Comparison of ENCODE assay signal across 22 mouse cellular contexts in genomic region chr3:41594097-41594879, GRCm38 (mm10). TPM values are rescaled to one million over a fixed set of nuclear protein-coding genes. Genes with fewer than 3 reads are reported as not detected.
DNase-seq lines count a peak whose midpoint lies in the region; ATAC-seq and TF ChIP-seq lines count a peak whose summit lies in the region.
"Had no signal": no experiment of that assay in that cellular context is flagged by ENCODE, and none has a peak within 500 bp of the region (broad histone marks: within the 10 kb centered on the region; RNA-seq: fewer than 3 reads in every experiment).

No protein-coding gene starts in this region.

- H3K9ac ChIP-seq in kidney, embryonic 15.5 days, result no peak overlapping the region
- no peak overlapping the region for H3K9ac ChIP-seq in liver, embryonic 15.5 days
- no peak overlapping the region for H3K9ac ChIP-seq in liver, embryonic 12.5 days
- H3K9ac ChIP-seq in intestine, embryonic 16.5 days (ENCODE audit: low read depth, low read length), result no peak overlapping the region
- no peak overlapping the region for H3K9ac ChIP-seq in stomach, postnatal 0 days (ENCODE audit: low read length)
- no peak overlapping the region for H3K9ac ChIP-seq in neural tube, embryonic 15.5 days (replicated peaks)
- H3K9ac ChIP-seq: forebrain, embryonic 13.5 days; heart, embryonic 15.5 days; hindbrain, embryonic 15.5 days; lung, embryonic 15.5 days; midbrain, embryonic 13.5 days had no signal

- no peak for TF ChIP-seq EP300 in stomach, postnatal 0 days (optimal IDR thresholded peaks at IDR 0.05)

- no peak for ATAC-seq in kidney, embryonic 15.5 days (replicated peaks; ENCODE audit: low FRiP score)
- ATAC-seq in liver, embryonic 15.5 days (ENCODE audit: insufficient read depth), result peak; percentile 47; the same call in 1 of the 2 replicates
- no peak for ATAC-seq in liver, embryonic 12.5 days
- ATAC-seq in intestine, embryonic 16.5 days, result peak; percentile 82
- peak; percentile 47; the same call in 1 of the 2 replicates for ATAC-seq in stomach, postnatal 0 days (ENCODE audit: low FRiP score, low TSS enrichment)
- no peak for ATAC-seq in neural tube, embryonic 15.5 days (ENCODE audit: low FRiP score)
- ATAC-seq: forebrain, embryonic 13.5 days; midbrain, embryonic 13.5 days had no signal

- H3K4me2 ChIP-seq in kidney, embryonic 15.5 days, result no peak overlapping the region
- H3K4me2 ChIP-seq in liver, embryonic 15.5 days, result no peak overlapping the region
- H3K4me2 ChIP-seq in liver, embryonic 12.5 days, result no peak overlapping the region
- H3K4me2 ChIP-seq in intestine, embryonic 16.5 days (ENCODE audit: low read depth, low read length), result no peak overlapping the region
- H3K4me2 ChIP-seq in stomach, postnatal 0 days (replicated peaks; ENCODE audit: low read depth), result no peak overlapping the region
- H3K4me2 ChIP-seq in neural tube, embryonic 15.5 days, result no peak overlapping the region
- H3K4me2 ChIP-seq: forebrain, embryonic 13.5 days; heart, embryonic 15.5 days; hindbrain, embryonic 15.5 days; lung, embryonic 15.5 days; midbrain, embryonic 13.5 days had no signal

- 55% methylated on average over 9 of the region's 9 CpGs for WGBS in kidney, adult 2 months
- WGBS in kidney, embryonic 15.5 days, result 76% methylated on average over 9 of the region's 9 CpGs
- WGBS in liver, embryonic 15.5 days (ENCODE audit: insufficient replicate concordance), result 75% methylated on average over 9 of the region's 9 CpGs
- WGBS in liver, embryonic 12.5 days (ENCODE audit: insufficient replicate concordance), result 81% methylated on average over 9 of the region's 9 CpGs
- 70% methylated on average over 9 of the region's 9 CpGs for WGBS in intestine, embryonic 16.5 days
- 80% methylated on average over 9 of the region's 9 CpGs for WGBS in stomach, postnatal 0 days
- WGBS in neural tube, embryonic 15.5 days, result 83% methylated on average over 9 of the region's 9 CpGs

- no peaks in the 10 kb centered on the region for H3K27me3 ChIP-seq in kidney, adult 2 months (replicated peaks; ENCODE audit: control insufficient read depth, insufficient read depth, low read length)
- no peaks in the 10 kb centered on the region for H3K27me3 ChIP-seq in kidney, embryonic 15.5 days
- H3K27me3 ChIP-seq in liver, embryonic 15.5 days, result no peaks in the 10 kb centered on the region
- no peaks in the 10 kb centered on the region for H3K27me3 ChIP-seq in liver, embryonic 12.5 days (replicated peaks)
- H3K27me3 ChIP-seq in intestine, embryonic 16.5 days (replicated peaks; ENCODE audit: control insufficient read depth, insufficient read depth, low read length), result no peaks in the 10 kb centered on the region
- H3K27me3 ChIP-seq in stomach, postnatal 0 days (ENCODE audit: control insufficient read depth, insufficient read depth, low read length), result no peaks in the 10 kb centered on the region
- no peaks in the 10 kb centered on the region for H3K27me3 ChIP-seq in neural tube, embryonic 15.5 days (replicated peaks)
- H3K27me3 ChIP-seq: CH12.LX; forebrain, embryonic 13.5 days; heart, embryonic 15.5 days; hindbrain, embryonic 15.5 days; lung, embryonic 15.5 days; megakaryocyte, embryonic 14.5 days; midbrain, embryonic 13.5 days had no signal

- no peak for TF ChIP-seq POLR2A in kidney, adult 2 months (IDR thresholded peaks at IDR 0.05; ENCODE audit: low read depth, low read length)

- H3K4me3 ChIP-seq in kidney, adult 2 months (ENCODE audit: insufficient read depth, low read depth, low read length), result no peak overlapping the region
- no peak overlapping the region for H3K4me3 ChIP-seq in kidney, embryonic 15.5 days (replicated peaks)
- H3K4me3 ChIP-seq in liver, embryonic 15.5 days (replicated peaks), result no peak overlapping the region
- no peak overlapping the region for H3K4me3 ChIP-seq in liver, embryonic 12.5 days
- H3K4me3 ChIP-seq in intestine, embryonic 16.5 days (ENCODE audit: low read length), result no peak overlapping the region
- no peak overlapping the region for H3K4me3 ChIP-seq in stomach, postnatal 0 days (ENCODE audit: low read depth, low read length)
- H3K4me3 ChIP-seq in neural tube, embryonic 15.5 days (replicated peaks), result no peak overlapping the region
- H3K4me3 ChIP-seq: forebrain, embryonic 13.5 days; gastrocnemius, adult 2 months; heart, embryonic 15.5 days; hindbrain, embryonic 15.5 days; lung, embryonic 15.5 days; midbrain, embryonic 13.5 days had no signal

- TF ChIP-seq CTCF in kidney, adult 2 months (conservative IDR thresholded peaks at IDR 0.05; ENCODE audit: insufficient read depth, insufficient read length, low read depth, low read length), result no peak
- TF ChIP-seq CTCF in stomach, postnatal 0 days (IDR thresholded peaks at IDR 0.05; ENCODE audit: low read depth), result no peak

- no peaks in the 10 kb centered on the region; the same call in 1 of the 2 replicates for H3K36me3 ChIP-seq in kidney, adult 2 months (ENCODE audit: control insufficient read depth, insufficient read depth, low read length)
- peaks cover 96% of the 10 kb centered on the region for H3K36me3 ChIP-seq in kidney, embryonic 15.5 days
- peaks cover 93% of the 10 kb centered on the region for H3K36me3 ChIP-seq in liver, embryonic 15.5 days (replicated peaks)
- peaks cover 100% of the 10 kb centered on the region for H3K36me3 ChIP-seq in liver, embryonic 12.5 days
- peaks cover 5% of the 10 kb centered on the region for H3K36me3 ChIP-seq in intestine, embryonic 16.5 days (ENCODE audit: control insufficient read depth, insufficient read depth, low read length)
- peaks cover 6% of the 10 kb centered on the region for H3K36me3 ChIP-seq in stomach, postnatal 0 days (ENCODE audit: control insufficient read depth, insufficient read depth, low read length)
- H3K36me3 ChIP-seq in neural tube, embryonic 15.5 days, result peaks cover 36% of the 10 kb centered on the region
- H3K36me3 ChIP-seq: lung, embryonic 15.5 days had no signal

- H3K9me3 ChIP-seq in kidney, embryonic 15.5 days (replicated peaks), result no peaks in the 10 kb centered on the region
- H3K9me3 ChIP-seq in liver, embryonic 15.5 days (replicated peaks), result no peaks in the 10 kb centered on the region
- H3K9me3 ChIP-seq in liver, embryonic 12.5 days (replicated peaks), result no peaks in the 10 kb centered on the region
- H3K9me3 ChIP-seq in intestine, embryonic 16.5 days (ENCODE audit: control insufficient read depth, low read length), result no peaks in the 10 kb centered on the region
- H3K9me3 ChIP-seq in stomach, postnatal 0 days (ENCODE audit: control insufficient read depth, low read length), result no peaks in the 10 kb centered on the region
- no peaks in the 10 kb centered on the region for H3K9me3 ChIP-seq in neural tube, embryonic 15.5 days (replicated peaks)
- H3K9me3 ChIP-seq: forebrain, embryonic 13.5 days; heart, embryonic 15.5 days; hindbrain, embryonic 15.5 days; lung, embryonic 15.5 days; megakaryocyte, embryonic 14.5 days; midbrain, embryonic 13.5 days had no signal

- peaks cover 25% of the 10 kb centered on the region for H3K4me1 ChIP-seq in kidney, adult 2 months (ENCODE audit: control insufficient read depth, insufficient read depth, low read length)
- peaks cover 3% of the 10 kb centered on the region; the same call in 1 of the 2 replicates for H3K4me1 ChIP-seq in kidney, embryonic 15.5 days
- peaks cover 25% of the 10 kb centered on the region; the same call in 1 of the 2 replicates for H3K4me1 ChIP-seq in liver, embryonic 15.5 days (replicated peaks)
- peaks cover 26% of the 10 kb centered on the region for H3K4me1 ChIP-seq in liver, embryonic 12.5 days
- H3K4me1 ChIP-seq in intestine, embryonic 16.5 days (ENCODE audit: control insufficient read depth, insufficient read depth, low read length), result peaks cover 15% of the 10 kb centered on the region
- H3K4me1 ChIP-seq in stomach, postnatal 0 days (replicated peaks; ENCODE audit: control insufficient read depth, insufficient read depth), result no peaks in the 10 kb centered on the region
- H3K4me1 ChIP-seq in neural tube, embryonic 15.5 days, result peaks cover 3% of the 10 kb centered on the region; the same call in 1 of the 2 replicates
- H3K4me1 ChIP-seq: forebrain, embryonic 13.5 days; lung, embryonic 15.5 days; midbrain, embryonic 13.5 days had no signal

- DNase-seq in kidney, adult 2 months, result peak; percentile 85
- no peak for DNase-seq in stomach, postnatal 0 days (ENCODE audit: low spot score)
- no peak for DNase-seq in adrenal gland, postnatal 10 days
- DNase-seq: adrenal gland, postnatal 14 days; B cell, adult 2 months; cerebellum, adult 9-10 months; gastrocnemius, adult 2 months; heart, postnatal 4 days; layer of hippocampus, adult 9-11 months; lung, postnatal 36 days had no signal

- peak overlapping the region; percentile 83 for H3K27ac ChIP-seq in kidney, adult 2 months (ENCODE audit: insufficient read depth, low read depth, low read length)
- H3K27ac ChIP-seq in kidney, embryonic 15.5 days, result no peak overlapping the region
- no peak overlapping the region for H3K27ac ChIP-seq in liver, embryonic 15.5 days (replicated peaks)
- no peak overlapping the region for H3K27ac ChIP-seq in liver, embryonic 12.5 days
- peak overlapping the region; percentile 74 for H3K27ac ChIP-seq in intestine, embryonic 16.5 days (ENCODE audit: low read length)
- H3K27ac ChIP-seq in stomach, postnatal 0 days (replicated peaks), result no peak overlapping the region
- H3K27ac ChIP-seq in neural tube, embryonic 15.5 days (replicated peaks), result no peak overlapping the region
- H3K27ac ChIP-seq: forebrain, embryonic 13.5 days; gastrocnemius, adult 2 months; heart, embryonic 15.5 days; hindbrain, embryonic 15.5 days; lung, embryonic 15.5 days; midbrain, embryonic 13.5 days had no signal

RNA-seq across cellular contexts. Expression of gene Jade1, which starts 38.8 kb away (rescaled TPM):
- 29.9 and 30.2 TPM in 2 replicates for polyA plus RNA-seq in kidney, adult 2 months (2012; rRNA removed)
- 22.1 and 22.8 TPM in 2 replicates for polyA plus RNA-seq in kidney, embryonic 15.5 days (2015; fragmentation: Nextera tagmentation; extraction: Ambion mirVana)
- 8.0 and 8.8 TPM in 2 replicates for polyA plus RNA-seq in liver, embryonic 15.5 days (2015; fragmentation: Nextera tagmentation; extraction: Ambion mirVana)
- 13.8 and 14.0 TPM in 2 replicates for polyA plus RNA-seq in liver, embryonic 12.5 days (2016; fragmentation: Nextera tagmentation; extraction: Ambion mirVana)
- polyA plus RNA-seq in intestine, embryonic 16.5 days (2015; fragmentation: Nextera tagmentation; extraction: Ambion mirVana), result 14.8 and 16.9 TPM in 2 replicates
- polyA plus RNA-seq in stomach, postnatal 0 days (2015; fragmentation: Nextera tagmentation; extraction: Ambion mirVana), result 7.6 and 9.0 TPM in 2 replicates
- total RNA-seq in adrenal gland, postnatal 10 days (2021), result 10 to 100 TPM; 43.5 to 51.6 TPM
- polyA plus RNA-seq in neural tube, embryonic 15.5 days (2015; fragmentation: Nextera tagmentation; extraction: Ambion mirVana), result 15.2 and 15.6 TPM in 2 replicates

Comparison
In these comparisons a context has a peak if more than half of its experiments do, and no peak if none do; other contexts are left out.
1. H3K27ac ChIP-seq: peak in kidney, adult 2 months (single experiment) and intestine, embryonic 16.5 days (single experiment); none in kidney, embryonic 15.5 days (single experiment), liver, embryonic 15.5 days (single experiment), liver, embryonic 12.5 days (single experiment), stomach, postnatal 0 days (single experiment) and neural tube, embryonic 15.5 days (single experiment).
2. ATAC-seq: peak in liver, embryonic 15.5 days (single experiment), intestine, embryonic 16.5 days (single experiment) and stomach, postnatal 0 days (single experiment); none in kidney, embryonic 15.5 days (single experiment), liver, embryonic 12.5 days (single experiment) and neural tube, embryonic 15.5 days (single experiment).